Mouse (Mus musculus) testis, adult 2 months (tissue): ENCODE data around the gene Med24.

Source experiments
- CTCF ChIP-seq: fragments of 200-500 bp; IDR thresholded peaks from 2 replicates; pipeline ENCODE4 v1.5.1; 2012; ENCODE audit warnings: low read depth, mild to moderate bottlenecking, inconsistent platforms, low read length, moderate library complexity; ENCODE audit not compliant: control insufficient read depth, insufficient read depth, insufficient replicate concordance
- POLR2A ChIP-seq: fragments of 200-500 bp; IDR thresholded peaks from 2 replicates; pipeline ENCODE4 v1.6.1; 2012; ENCODE audit warnings: low read depth, mild to moderate bottlenecking, inconsistent platforms, low read length, moderate library complexity; ENCODE audit not compliant: control insufficient read depth

- TF ChIP-seq POLR2A (no peak), CTCF (no peak)
These were observed 37.6 kb upstream of the Med24 start for GRCm38 (mm10) chr11:98766816-98767215.
